Mouse (Mus musculus): ENCODE measurements around the gene Uggt2. TPM values are rescaled to one million over a fixed set of nuclear protein-coding genes. Genes with fewer than 3 reads are reported as not detected.

Gene Uggt2
- total and polyA plus RNA-seq, 2 experiments, result 0.98 to 3.0 TPM

GRCm38 (mm10) chr14:119108776-119109301 is 9.6 kb upstream of the Uggt2 start:
- Histone ChIP-seq H3K79me2 (ENCODE audit: control insufficient read depth, insufficient read depth, low read length) (no peaks in the 10 kb centered on the region), H3K27me3 (ENCODE audit: control insufficient read depth, insufficient read depth, low read length) (no peaks in the 10 kb centered on the region), H3K4me1 (ENCODE audit: control insufficient read depth, insufficient read depth, low read length) (no peaks in the 10 kb centered on the region), H3K4me3 (ENCODE audit: insufficient read depth, low read depth, low read length) (no peak overlapping the region), H3K36me3 (ENCODE audit: control insufficient read depth, insufficient read depth, low read length) (no peaks in the 10 kb centered on the region), H3K27ac (replicated peaks; ENCODE audit: insufficient read depth, low read depth, low read length) (no peak overlapping the region), H3K9ac (ENCODE audit: low read depth, low read length) (no peak overlapping the region)
- TF ChIP-seq CTCF (IDR thresholded peaks at IDR 0.05; ENCODE audit: low read depth, low read length) (no peak), POLR2A (IDR thresholded peaks at IDR 0.05; ENCODE audit: extremely low read depth, insufficient read depth, low read length) (no peak)
- 73% methylated on average over 7 of the region's 7 CpGs for WGBS
- DNase-seq (ENCODE audit: extremely low read depth, low read depth, low spot score), result no peak

- no peak overlapping the region for H3K27ac ChIP-seq (replicated peaks; ENCODE audit: insufficient read depth, low read depth, low read length)
- TF ChIP-seq CTCF (IDR thresholded peaks at IDR 0.05; ENCODE audit: low read depth, low read length) (no peak), POLR2A (IDR thresholded peaks at IDR 0.05; ENCODE audit: extremely low read depth, insufficient read depth, low read length) (no peak)
Observed at GRCm38 (mm10) chr14:119107591-119107990, 8.4 kb upstream of the Uggt2 start.

GRCm38 (mm10) chr14:119099570-119099891 is 301 bp upstream of the Uggt2 start:
- WGBS, result 7% methylated on average over 13 of the region's 13 CpGs
- Histone ChIP-seq H3K9ac (ENCODE audit: low read depth, low read length) (peak overlapping the region; percentile 41), H3K27ac (replicated peaks; ENCODE audit: insufficient read depth, low read depth, low read length) (no peak overlapping the region), H3K36me3 (ENCODE audit: control insufficient read depth, insufficient read depth, low read length) (no peaks in the 10 kb centered on the region), H3K27me3 (ENCODE audit: control insufficient read depth, insufficient read depth, low read length) (no peaks in the 10 kb centered on the region), H3K4me3 (ENCODE audit: insufficient read depth, low read depth, low read length) (peak overlapping the region; percentile 55), H3K79me2 (ENCODE audit: control insufficient read depth, insufficient read depth, low read length) (no peaks in the 10 kb centered on the region), H3K4me1 (ENCODE audit: control insufficient read depth, insufficient read depth, low read length) (no peaks in the 10 kb centered on the region)
- TF ChIP-seq POLR2A (IDR thresholded peaks at IDR 0.05; ENCODE audit: extremely low read depth, insufficient read depth, low read length) (no peak), CTCF (IDR thresholded peaks at IDR 0.05; ENCODE audit: low read depth, low read length) (no peak)
- no peak for DNase-seq (ENCODE audit: extremely low read depth, low read depth, low spot score)

More at GRCm38 (mm10) chr14:119107591-119107990, 8.4 kb upstream of the Uggt2 start:
- Histone ChIP-seq H3K79me2 (ENCODE audit: control insufficient read depth, insufficient read depth, low read length) (no peaks in the 10 kb centered on the region), H3K4me1 (ENCODE audit: control insufficient read depth, insufficient read depth, low read length) (no peaks in the 10 kb centered on the region), H3K4me3 (ENCODE audit: insufficient read depth, low read depth, low read length) (no peak overlapping the region), H3K27me3 (ENCODE audit: control insufficient read depth, insufficient read depth, low read length) (no peaks in the 10 kb centered on the region), H3K9ac (ENCODE audit: low read depth, low read length) (no peak overlapping the region), H3K36me3 (ENCODE audit: control insufficient read depth, insufficient read depth, low read length) (no peaks in the 10 kb centered on the region)
- DNase-seq (ENCODE audit: extremely low read depth, low read depth, low spot score), result no peak
- 91% methylated on average over 8 of the region's 8 CpGs for WGBS

- Histone ChIP-seq H3K9ac (ENCODE audit: low read depth, low read length) (no peak overlapping the region), H3K79me2 (ENCODE audit: control insufficient read depth, insufficient read depth, low read length) (no peaks in the 10 kb centered on the region), H3K36me3 (ENCODE audit: control insufficient read depth, insufficient read depth, low read length) (no peaks in the 10 kb centered on the region), H3K27ac (replicated peaks; ENCODE audit: insufficient read depth, low read depth, low read length) (no peak overlapping the region), H3K4me3 (ENCODE audit: insufficient read depth, low read depth, low read length) (no peak overlapping the region), H3K27me3 (ENCODE audit: control insufficient read depth, insufficient read depth, low read length) (no peaks in the 10 kb centered on the region), H3K4me1 (ENCODE audit: control insufficient read depth, insufficient read depth, low read length) (no peaks in the 10 kb centered on the region)
- 77% methylated on average over 1 of the region's 1 CpGs for WGBS
- no peak for DNase-seq (ENCODE audit: extremely low read depth, low read depth, low spot score)
- no peak for TF ChIP-seq POLR2A (IDR thresholded peaks at IDR 0.05; ENCODE audit: extremely low read depth, insufficient read depth, low read length)
Observed at GRCm38 (mm10) chr14:119061811-119062210, 37.4 kb downstream of the Uggt2 start.

GRCm38 (mm10) chr14:119060682-119061081 is 38.5 kb downstream of the Uggt2 start:
- Histone ChIP-seq H3K27ac (replicated peaks; ENCODE audit: insufficient read depth, low read depth, low read length) (no peak overlapping the region), H3K36me3 (ENCODE audit: control insufficient read depth, insufficient read depth, low read length) (no peaks in the 10 kb centered on the region), H3K27me3 (ENCODE audit: control insufficient read depth, insufficient read depth, low read length) (no peaks in the 10 kb centered on the region), H3K79me2 (ENCODE audit: control insufficient read depth, insufficient read depth, low read length) (no peaks in the 10 kb centered on the region), H3K4me1 (ENCODE audit: control insufficient read depth, insufficient read depth, low read length) (no peaks in the 10 kb centered on the region), H3K9ac (ENCODE audit: low read depth, low read length) (no peak overlapping the region), H3K4me3 (ENCODE audit: insufficient read depth, low read depth, low read length) (no peak overlapping the region)
- no peak for DNase-seq (ENCODE audit: extremely low read depth, low read depth, low spot score)
- TF ChIP-seq CTCF (IDR thresholded peaks at IDR 0.05; ENCODE audit: low read depth, low read length) (no peak), POLR2A (IDR thresholded peaks at IDR 0.05; ENCODE audit: extremely low read depth, insufficient read depth, low read length) (no peak)
- WGBS, result 94% methylated on average over 2 of the region's 2 CpGs

- Histone ChIP-seq H3K36me3 (ENCODE audit: control insufficient read depth, insufficient read depth, low read length) (no peaks in the 10 kb centered on the region), H3K9ac (ENCODE audit: low read depth, low read length) (no peak overlapping the region), H3K27me3 (ENCODE audit: control insufficient read depth, insufficient read depth, low read length) (no peaks in the 10 kb centered on the region), H3K27ac (replicated peaks; ENCODE audit: insufficient read depth, low read depth, low read length) (no peak overlapping the region), H3K4me1 (ENCODE audit: control insufficient read depth, insufficient read depth, low read length) (no peaks in the 10 kb centered on the region), H3K4me3 (ENCODE audit: insufficient read depth, low read depth, low read length) (no peak overlapping the region), H3K79me2 (ENCODE audit: control insufficient read depth, insufficient read depth, low read length) (no peaks in the 10 kb centered on the region)
- no peak for DNase-seq (ENCODE audit: extremely low read depth, low read depth, low spot score)
- 92% methylated on average over 4 of the region's 4 CpGs for WGBS
- TF ChIP-seq POLR2A (IDR thresholded peaks at IDR 0.05; ENCODE audit: extremely low read depth, insufficient read depth, low read length), result no peak
- TF ChIP-seq CTCF (IDR thresholded peaks at IDR 0.05; ENCODE audit: low read depth, low read length), result no peak
Observed at GRCm38 (mm10) chr14:119057014-119057413, 42.2 kb downstream of the Uggt2 start.
